Mouse (Mus musculus): ENCODE measurements around the gene Zfp207. TPM values are rescaled to one million over a fixed set of nuclear protein-coding genes. Genes with fewer than 3 reads are reported as not detected.
A peak's percentile ranks its signal among the peaks of the same experiment; 100 is the strongest.
"Not testable (repeated sequence)": the region's sequence is repeated elsewhere in the genome, so short reads cannot be mapped to it uniquely, and the experiment has no call there.

The Zfp207 gene
- total and polyA plus RNA-seq, 3 experiments, result 137 to 296 (median 231) TPM

DNA sequence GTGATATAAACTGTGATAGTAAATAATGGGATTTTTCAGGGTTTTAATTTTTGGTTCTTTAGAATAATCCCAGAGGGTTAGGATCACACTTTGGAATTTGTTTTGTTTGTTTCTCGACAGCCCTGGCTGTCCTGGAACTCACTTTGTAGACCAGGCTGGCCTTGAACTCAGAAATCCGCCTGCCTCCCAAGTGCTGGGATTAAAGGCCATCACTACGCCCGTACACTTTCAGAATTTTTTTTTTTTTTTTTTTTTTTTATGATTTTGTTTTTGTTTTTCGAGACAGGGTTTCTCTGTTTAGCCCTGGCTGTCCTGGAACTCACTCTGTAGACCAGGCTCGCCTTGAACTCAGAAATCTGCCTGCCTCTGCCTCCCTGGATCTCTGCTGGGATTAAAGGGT lies 24.8 kb downstream of the Zfp207 start:
- in situ Hi-C loops (cut with MboI; ENCODE audit: low pct_ligation_motif_present, low pct_unique_long_range_greater_than_20kb, low sequenced_read_pairs); H3K4me3 ChIP-seq (replicated peaks in 1 of 3; ENCODE audit: low read depth in 2 of 3, low read length in 2 of 3, poor library complexity in 1 of 3); H3K27ac ChIP-seq (ENCODE audit: insufficient read depth, low read depth); H3K4me2 ChIP-seq (ENCODE audit: insufficient read depth, low read depth, poor library complexity, severe bottlenecking); H3K9me3 ChIP-seq (replicated peaks; ENCODE audit: low read length); H3K27me3 ChIP-seq (replicated peaks); H3K79me2 ChIP-seq (replicated peaks; ENCODE audit: control insufficient read depth, extremely low read depth, insufficient read depth, poor library complexity, severe bottlenecking); H3K9ac ChIP-seq (ENCODE audit: insufficient read depth, low read depth); H3K4me1 ChIP-seq (ENCODE audit: control insufficient read depth in 1 of 2, insufficient read depth in 2 of 2); DNase-seq (ENCODE audit: extremely low read depth); dilution Hi-C loops (cut with MboI; ENCODE audit: extremely low pct_ligation_motif_present, extremely low pct_unique_long_range_greater_than_20kb, low sequenced_read_pairs): not testable (repeated sequence)
- TF ChIP-seq POLR2A (IDR thresholded peaks at IDR 0.05; ENCODE audit: low read depth, low read length) (peak; percentile 24; the same call in 1 of the 2 replicates), POLR2AphosphoS2 (IDR thresholded peaks at IDR 0.05; ENCODE audit: low read depth, low read length) (peak; percentile 90)
- H3K36me3 ChIP-seq (replicated peaks in 1 of 2; ENCODE audit: control insufficient read depth in 1 of 2, insufficient read depth in 1 of 2, low read length in 1 of 2), result peaks cover 45 to 85% of the 10 kb centered on the region in 2 experiments

DNA sequence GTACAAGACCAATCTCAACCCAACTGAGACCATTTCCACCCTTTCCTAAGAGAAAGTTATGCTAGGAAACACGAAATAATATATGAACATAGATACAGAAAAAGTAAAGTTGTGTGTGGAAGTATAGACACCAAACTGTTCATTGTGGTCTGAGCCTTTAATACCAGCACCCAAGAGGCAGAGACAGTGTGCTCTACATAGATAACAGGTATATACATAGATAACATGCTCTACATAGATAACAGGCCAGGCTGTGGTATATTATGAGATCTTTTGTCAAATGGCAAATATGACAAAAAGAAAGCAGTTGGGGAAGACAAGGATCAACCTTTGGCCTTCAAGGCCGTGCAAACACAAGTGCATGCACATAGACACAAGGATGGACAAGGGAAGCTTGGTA lies 27.3 kb downstream of the Zfp207 start:
- Histone ChIP-seq H3K9ac (ENCODE audit: insufficient read depth, low read depth) (no peak overlapping the region), H3K27ac (ENCODE audit: insufficient read depth, low read depth) (no peak overlapping the region), H3K79me2 (replicated peaks; ENCODE audit: control insufficient read depth, extremely low read depth, insufficient read depth, poor library complexity, severe bottlenecking) (no peaks in the 10 kb centered on the region), H3K4me2 (ENCODE audit: insufficient read depth, low read depth, poor library complexity, severe bottlenecking) (no peak overlapping the region), H3K36me3 (replicated peaks in 1 of 2; ENCODE audit: control insufficient read depth in 1 of 2, insufficient read depth in 1 of 2, low read length in 1 of 2) (peaks cover 47 to 82% of the 10 kb centered on the region in 2 experiments), H3K4me1 (ENCODE audit: control insufficient read depth in 1 of 2, insufficient read depth in 2 of 2) (no peaks in the 10 kb centered on the region), H3K27me3 (replicated peaks) (no peaks in the 10 kb centered on the region), H3K9me3 (replicated peaks; ENCODE audit: low read length) (no peaks in the 10 kb centered on the region), H3K4me3 (replicated peaks in 1 of 3; ENCODE audit: low read depth in 2 of 3, low read length in 2 of 3, poor library complexity in 1 of 3) (no peak overlapping the region)
- no peak for DNase-seq (ENCODE audit: extremely low read depth)
- TF ChIP-seq POLR2AphosphoS2 (IDR thresholded peaks at IDR 0.05; ENCODE audit: low read depth, low read length), result no peak
- no peak for TF ChIP-seq SIN3A (IDR thresholded peaks at IDR 0.05; ENCODE audit: low read length)
- no peak for TF ChIP-seq NRF1 (IDR thresholded peaks at IDR 0.05; ENCODE audit: low read depth, low read length)
- TF ChIP-seq CHD2 (IDR thresholded peaks at IDR 0.05; ENCODE audit: low read length), result no peak
- no peak for TF ChIP-seq USF1 (IDR thresholded peaks at IDR 0.05; ENCODE audit: low read depth, low read length)
- no peak for TF ChIP-seq ZKSCAN1 (IDR thresholded peaks at IDR 0.05; ENCODE audit: borderline replicate concordance, low read depth, low read length)
- no peak for TF ChIP-seq JUND (conservative IDR thresholded peaks at IDR 0.05; ENCODE audit: low read depth, low read length)
- no peak for TF ChIP-seq MAX (IDR thresholded peaks at IDR 0.05; ENCODE audit: low read length)
- no peak for TF ChIP-seq BHLHE40 (IDR thresholded peaks at IDR 0.05; ENCODE audit: low read depth, low read length)
- no peak for TF ChIP-seq RAD21 (IDR thresholded peaks at IDR 0.05; ENCODE audit: low read depth, low read length)
- no peak for TF ChIP-seq ZNF384 (IDR thresholded peaks at IDR 0.05; ENCODE audit: low read depth, low read length)
- TF ChIP-seq ZMIZ1 (IDR thresholded peaks at IDR 0.05; ENCODE audit: low read depth, low read length), result no peak
- no peak for TF ChIP-seq UBTF (IDR thresholded peaks at IDR 0.05; ENCODE audit: low read depth, low read length)
- TF ChIP-seq RCOR1 (conservative IDR thresholded peaks at IDR 0.05; ENCODE audit: low read depth, low read length), result no peak
- no peak for TF ChIP-seq EP300 (IDR thresholded peaks at IDR 0.05; ENCODE audit: low read length)
- in situ Hi-C loops (cut with MboI; ENCODE audit: low pct_ligation_motif_present, low pct_unique_long_range_greater_than_20kb, low sequenced_read_pairs), result loop anchor here (10.0 kb wide), 1 partner anchor 254 kb away; no protein-coding TSS in a partner anchor
- dilution Hi-C loops (cut with MboI; ENCODE audit: extremely low pct_ligation_motif_present, extremely low pct_unique_long_range_greater_than_20kb, low sequenced_read_pairs), result no loop called here
